Mouse (Mus musculus) kidney, embryonic 16.5 days (tissue): ENCODE measurements around the gene Mrpl14. TPM values are rescaled to one million over a fixed set of nuclear protein-coding genes. Genes with fewer than 3 reads are reported as not detected.

Experiments
- ATAC-seq: fragments of 200-750 bp; cut with Nextera tagmentation; 2 replicates; pipeline ENCODE4 v1.8.0; 2017; ENCODE audit warnings: moderate TSS enrichment; ENCODE audit not compliant: low FRiP score, low TSS enrichment
- H3K27ac ChIP-seq: fragments of 300-500 bp; sonication (generic); 2 replicates; pipeline ENCODE4 v1.5.1; 2014; ENCODE audit warnings: low read length
- H3K27me3 ChIP-seq: fragments of 300-500 bp; sonication (generic); 2 replicates; pipeline ENCODE4 v1.6.1; 2014; ENCODE audit warnings: low read length, control low read depth, mixed read lengths; ENCODE audit not compliant: insufficient read depth
- H3K36me3 ChIP-seq: fragments of 300-500 bp; sonication (generic); 2 replicates; pipeline ENCODE4 v1.6.1; 2014; ENCODE audit warnings: low read length, control low read depth, mixed read lengths; ENCODE audit not compliant: insufficient read depth
- H3K4me1 ChIP-seq: fragments of 300-500 bp; sonication (generic); 2 replicates; pipeline ENCODE4 v1.6.1; 2014; ENCODE audit warnings: low read length, control low read depth, mixed read lengths; ENCODE audit not compliant: insufficient read depth
- H3K4me2 ChIP-seq: fragments of 300-500 bp; sonication (generic); replicated peaks from 2 replicates; pipeline ENCODE4 v1.6.1; 2014; ENCODE audit warnings: low read depth, low read length
- H3K4me3 ChIP-seq: fragments of 300-500 bp; sonication (generic); 2 replicates; pipeline ENCODE4 v1.5.1; 2014; ENCODE audit warnings: mild to moderate bottlenecking, low read length
- H3K9ac ChIP-seq: fragments of 300-500 bp; sonication (generic); replicated peaks from 2 replicates; pipeline ENCODE4 v1.6.1; 2014; ENCODE audit warnings: low read length
- H3K9me3 ChIP-seq: fragments of 300-500 bp; sonication (generic); 2 replicates; pipeline ENCODE4 v1.6.1; 2016; ENCODE audit warnings: low read length, control low read depth
- WGBS: fragments of 180-500 bp; shearing (Covaris S2); extraction: QIAGEN DNeasy Blood & Tissue Kit; methylation state at CpG from one replicate; pipeline ENCODE4 v1.1.7; 2014; 5-methylcytosine and 5-hydroxymethylcytosine counted together
- polyA plus RNA-seq: library from polyadenylated mRNA; unstranded; fragments of >200 nt; fragmentation: Nextera tagmentation; extraction: Ambion mirVana; gene quantifications from 2 replicates; pipeline ENCODE4 v1.2.1, GENCODE M21; 2015

Mrpl14 gene
- polyA plus RNA-seq, 1 experiment from 2014 or later: 162 TPM

DNA sequence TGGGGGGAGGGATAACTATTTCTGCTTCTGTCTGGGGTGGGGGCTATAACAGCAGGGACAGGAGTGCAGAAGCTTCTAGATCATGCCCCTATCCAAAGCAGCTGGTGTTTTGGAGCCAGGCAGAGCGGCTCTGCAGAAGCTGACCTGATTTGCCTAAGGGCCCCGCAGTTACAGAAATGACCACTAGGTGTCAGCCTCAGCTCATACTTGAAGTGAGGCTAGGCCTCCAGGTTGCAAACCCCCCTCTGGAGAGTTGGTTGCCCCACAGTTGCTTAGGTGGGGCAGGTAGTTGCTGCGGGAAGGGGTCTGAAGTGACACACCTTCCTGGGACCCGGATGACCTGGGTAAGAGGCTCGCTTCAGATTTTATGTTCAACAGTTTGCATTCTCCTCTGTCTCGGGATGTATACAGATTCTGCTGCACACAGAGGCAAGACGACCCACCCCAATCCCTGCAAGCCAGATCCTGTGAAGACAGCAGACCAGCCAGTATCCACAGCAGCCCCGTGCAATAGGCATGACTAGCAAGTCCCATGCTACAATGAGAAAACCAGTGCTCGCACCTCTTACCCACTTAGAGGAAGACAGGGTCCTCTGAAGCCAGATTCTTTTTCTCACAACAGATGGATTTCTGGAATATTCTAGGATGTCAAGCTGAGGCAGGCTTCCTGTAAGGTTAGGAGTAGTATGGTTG lies 45.2 kb downstream of the Mrpl14 start:
- Histone ChIP-seq H3K9ac (no peak overlapping the region), H3K4me3 (no peak overlapping the region), H3K4me1 (peaks cover 38% of the 10 kb centered on the region), H3K9me3 (no peaks in the 10 kb centered on the region), H3K36me3 (no peaks in the 10 kb centered on the region), H3K27me3 (peaks cover 9% of the 10 kb centered on the region), H3K27ac (no peak overlapping the region), H3K4me2 (no peak overlapping the region)
- 0 out of 2 replicates have a peak, but pooled peaks have one; percentile 3 for ATAC-seq
- 25% methylated on average over 9 of the region's 9 CpGs for WGBS

- Histone ChIP-seq H3K4me3 (peak overlapping the region; percentile 46), H3K27ac (no peak overlapping the region), H3K4me1 (peaks cover 45% of the 10 kb centered on the region), H3K9ac (peak overlapping the region; percentile 72), H3K4me2 (peak overlapping the region; percentile 68), H3K36me3 (no peaks in the 10 kb centered on the region), H3K27me3 (peaks cover 9% of the 10 kb centered on the region), H3K9me3 (no peaks in the 10 kb centered on the region)
- no peak for ATAC-seq
- WGBS: 58% methylated on average over 19 of the region's 19 CpGs
These were observed 47.1 kb downstream of the Mrpl14 start for GRCm38 (mm10) chr17:45733038-45733734.

DNA sequence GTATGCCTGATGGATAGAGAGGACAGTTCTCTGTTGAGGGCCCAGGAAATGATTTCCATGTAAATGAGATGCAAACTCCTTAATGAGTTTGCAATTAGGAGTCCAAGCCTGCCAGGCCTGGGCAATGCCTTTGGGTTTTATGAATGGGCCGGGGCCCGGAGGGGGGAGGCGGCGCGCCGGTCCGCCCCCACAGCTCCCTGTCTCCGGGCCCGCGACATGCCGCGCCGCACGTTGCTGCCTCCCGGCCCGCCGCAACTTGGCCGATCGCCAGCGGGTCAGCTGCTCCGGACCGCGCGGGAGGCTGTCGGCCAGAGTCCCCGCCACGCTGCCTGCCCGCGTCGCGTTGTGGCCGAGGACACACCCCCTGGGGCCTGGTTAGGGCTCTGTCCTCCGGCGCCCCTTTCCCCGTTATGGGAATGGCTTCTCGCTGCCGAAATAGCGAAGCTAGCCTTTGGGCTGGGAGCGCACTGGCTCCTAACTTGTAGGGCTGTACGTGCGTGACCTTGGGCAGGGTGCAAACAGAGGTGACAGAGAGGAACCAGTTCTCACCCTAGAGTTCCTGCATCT lies 47.7 kb downstream of the Mrpl14 start, which contains the start of gene 1600014C23Rik:
Gene 1600014C23Rik (minus strand): TSS at position 110 of the 567 bp plus-strand sequence.
- Histone ChIP-seq H3K4me2 (peak within 1 kb of the TSS; percentile 68), H3K9me3 (no peaks in the 10 kb centered on the region), H3K4me3 (peak within 1 kb of the TSS; percentile 46), H3K27me3 (peaks cover 9% of the 10 kb centered on the region), H3K27ac (peak within 1 kb of the TSS; percentile 49), H3K4me1 (peaks cover 45% of the 10 kb centered on the region), H3K36me3 (no peaks in the 10 kb centered on the region), H3K9ac (peak within 1 kb of the TSS; percentile 72)
- WGBS: 1% methylated on average over 41 of the region's 41 CpGs
- ATAC-seq: 0 out of 2 replicates have a peak, but pooled peaks have one; percentile 3

GRCm38 (mm10) chr17:45734333-45734732 lies 48.2 kb downstream of the Mrpl14 start:
- peak overlapping the region; percentile 68 for H3K4me2 ChIP-seq
- 26% methylated on average over 3 of the region's 3 CpGs for WGBS
- peak overlapping the region; percentile 46; the same call in 1 of the 2 replicates for H3K4me3 ChIP-seq
- ATAC-seq: no peak
- H3K4me1 ChIP-seq: peaks cover 45% of the 10 kb centered on the region
- H3K27ac ChIP-seq: peak overlapping the region; percentile 49
- H3K27me3 ChIP-seq: peaks cover 9% of the 10 kb centered on the region
- peak overlapping the region; percentile 72 for H3K9ac ChIP-seq
- H3K9me3 ChIP-seq: no peaks in the 10 kb centered on the region
- H3K36me3 ChIP-seq: no peaks in the 10 kb centered on the region

GRCm38 (mm10) chr17:45734881-45735280 lies 48.8 kb downstream of the Mrpl14 start:
- Histone ChIP-seq H3K27me3 (peaks cover 9% of the 10 kb centered on the region), H3K36me3 (no peaks in the 10 kb centered on the region), H3K9me3 (no peaks in the 10 kb centered on the region), H3K4me2 (no peak overlapping the region), H3K4me3 (no peak overlapping the region), H3K27ac (peak overlapping the region; percentile 40), H3K9ac (no peak overlapping the region), H3K4me1 (peaks cover 45% of the 10 kb centered on the region)
- ATAC-seq: peak; percentile 2; the same call in 1 of the 2 replicates
- WGBS: 70% methylated on average over 4 of the region's 4 CpGs

GRCm38 (mm10) chr17:45735382-45736310 lies 49.5 kb downstream of the Mrpl14 start:
- H3K9me3 ChIP-seq: no peaks in the 10 kb centered on the region
- H3K9ac ChIP-seq: peak overlapping the region; percentile 71
- H3K36me3 ChIP-seq: no peaks in the 10 kb centered on the region
- peak; percentile 46 for ATAC-seq
- H3K27ac ChIP-seq: peak overlapping the region; percentile 97
- peak overlapping the region; percentile 55 for H3K4me3 ChIP-seq
- H3K27me3 ChIP-seq: peaks cover 9% of the 10 kb centered on the region
- peak overlapping the region; percentile 64 for H3K4me2 ChIP-seq
- WGBS: 9% methylated on average over 10 of the region's 10 CpGs
- H3K4me1 ChIP-seq: peaks cover 45% of the 10 kb centered on the region

DNA sequence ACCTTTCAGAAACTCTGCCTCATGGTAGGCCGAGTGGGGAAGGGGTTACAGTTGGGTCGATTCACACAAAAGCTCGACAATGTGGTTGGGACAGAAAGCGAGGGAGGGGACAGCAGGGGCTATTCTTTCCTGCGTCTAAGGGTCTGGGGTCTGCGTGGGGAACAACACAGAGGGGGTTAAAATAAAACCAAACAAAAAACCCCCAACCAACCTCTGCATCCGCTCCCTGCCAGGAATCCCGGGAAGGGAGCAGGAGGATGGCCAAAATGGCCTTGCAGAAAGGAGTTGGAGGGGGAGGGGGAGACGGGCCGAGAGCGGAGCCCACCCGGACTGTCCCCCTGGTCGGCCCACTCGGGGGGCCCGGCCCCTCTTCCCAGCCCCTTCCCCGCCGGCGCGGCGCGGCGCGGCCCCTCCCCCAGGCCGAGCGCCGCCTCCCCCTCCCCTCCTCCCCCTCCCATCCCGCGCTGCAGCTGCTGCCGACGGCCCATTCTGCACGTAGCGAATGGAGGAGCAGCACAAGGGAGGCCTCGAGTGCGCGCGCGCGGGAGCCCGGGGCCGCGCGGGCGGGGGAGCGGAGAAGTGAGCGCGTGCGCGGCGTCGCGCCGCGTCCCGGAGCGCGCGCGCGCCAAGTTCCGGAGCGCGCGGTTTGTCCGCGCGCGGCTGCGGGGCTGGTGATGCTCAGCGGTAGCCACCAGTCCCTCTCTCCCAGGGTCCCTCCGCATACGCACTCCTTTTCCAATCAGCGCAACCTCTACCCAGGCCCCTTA lies 50.4 kb downstream of the Mrpl14 start:
- Histone ChIP-seq H3K4me3 (peak overlapping the region; percentile 55), H3K9ac (peak overlapping the region; percentile 71), H3K27me3 (peaks cover 9% of the 10 kb centered on the region), H3K27ac (peak overlapping the region; percentile 97), H3K4me1 (peaks cover 45% of the 10 kb centered on the region), H3K9me3 (no peaks in the 10 kb centered on the region), H3K36me3 (no peaks in the 10 kb centered on the region), H3K4me2 (peak overlapping the region; percentile 64)
- ATAC-seq: peak; percentile 49
- WGBS: 0% methylated on average over 41 of the region's 72 CpGs

GRCm38 (mm10) chr17:45737078-45737601 lies 51.0 kb downstream of the Mrpl14 start:
- 17% methylated on average over 10 of the region's 10 CpGs for WGBS
- Histone ChIP-seq H3K36me3 (no peaks in the 10 kb centered on the region), H3K4me3 (peak overlapping the region; percentile 55), H3K27me3 (peaks cover 9% of the 10 kb centered on the region), H3K4me2 (peak overlapping the region; percentile 64), H3K9me3 (no peaks in the 10 kb centered on the region), H3K27ac (peak overlapping the region; percentile 84), H3K9ac (peak overlapping the region; percentile 71), H3K4me1 (peaks cover 45% of the 10 kb centered on the region)
- peak; percentile 23; the same call in 1 of the 2 replicates for ATAC-seq
